Mouse (Mus musculus): ENCODE measurements at regions not wholly inside any gene's neighbourhood (a gene's known extent, or its start where the extent isn't known, plus 50 kb on each side); places are given as distances from the start of the nearest gene placed in this dataset.

- Histone ChIP-seq H3K27me3 (ENCODE audit: control insufficient read depth, insufficient read depth, low read length) (no peaks in the 10 kb centered on the region), H3K4me2 (ENCODE audit: low read depth, low read length) (no peak overlapping the region), H3K36me3 (replicated peaks; ENCODE audit: control insufficient read depth, insufficient read depth, low read length) (no peaks in the 10 kb centered on the region), H3K4me3 (ENCODE audit: low read depth, low read length) (no peak overlapping the region), H3K27ac (ENCODE audit: low read depth) (no peak overlapping the region), H3K4me1 (ENCODE audit: control insufficient read depth, insufficient read depth) (no peaks in the 10 kb centered on the region), H3K9ac (replicated peaks; ENCODE audit: low read depth, low read length) (no peak overlapping the region), H3K9me3 (replicated peaks; ENCODE audit: control insufficient read depth, low read length) (no peaks in the 10 kb centered on the region)
- 88% methylated on average over 4 of the region's 4 CpGs for WGBS
- ATAC-seq (ENCODE audit: insufficient read depth, low read depth) (no peak), DNase-seq (ENCODE audit: low spot score) (no peak)
- TF ChIP-seq EP300 (IDR thresholded peaks at IDR 0.05; ENCODE audit: low read depth) (no peak), CTCF (IDR thresholded peaks at IDR 0.05; ENCODE audit: low read depth) (no peak)
Observed at GRCm38 (mm10) chr11:65618976-65619375, 169.1 kb downstream of the Map2k4 start.

- TF ChIP-seq CTCF (IDR thresholded peaks at IDR 0.05; ENCODE audit: low read depth) (no peak), EP300 (IDR thresholded peaks at IDR 0.05; ENCODE audit: low read depth) (no peak)
- WGBS, result 91% methylated on average over 3 of the region's 3 CpGs
- H3K9me3 ChIP-seq (replicated peaks; ENCODE audit: control insufficient read depth, low read length), result no peaks in the 10 kb centered on the region; the same call in 1 of the 2 replicates
- H3K4me1 ChIP-seq (ENCODE audit: control insufficient read depth, insufficient read depth), result no peaks in the 10 kb centered on the region
- no peak overlapping the region for H3K27ac ChIP-seq (ENCODE audit: low read depth)
- no peak overlapping the region for H3K4me3 ChIP-seq (ENCODE audit: low read depth, low read length)
- H3K36me3 ChIP-seq (replicated peaks; ENCODE audit: control insufficient read depth, insufficient read depth, low read length), result no peaks in the 10 kb centered on the region
- ATAC-seq (ENCODE audit: insufficient read depth, low read depth) (no peak), DNase-seq (ENCODE audit: low spot score) (no peak)
- no peak overlapping the region for H3K4me2 ChIP-seq (ENCODE audit: low read depth, low read length)
- H3K9ac ChIP-seq (replicated peaks; ENCODE audit: low read depth, low read length), result no peak overlapping the region
- no peaks in the 10 kb centered on the region for H3K27me3 ChIP-seq (ENCODE audit: control insufficient read depth, insufficient read depth, low read length)
Observed at GRCm38 (mm10) chr11:65610536-65610935, 177.6 kb downstream of the Map2k4 start.

DNA sequence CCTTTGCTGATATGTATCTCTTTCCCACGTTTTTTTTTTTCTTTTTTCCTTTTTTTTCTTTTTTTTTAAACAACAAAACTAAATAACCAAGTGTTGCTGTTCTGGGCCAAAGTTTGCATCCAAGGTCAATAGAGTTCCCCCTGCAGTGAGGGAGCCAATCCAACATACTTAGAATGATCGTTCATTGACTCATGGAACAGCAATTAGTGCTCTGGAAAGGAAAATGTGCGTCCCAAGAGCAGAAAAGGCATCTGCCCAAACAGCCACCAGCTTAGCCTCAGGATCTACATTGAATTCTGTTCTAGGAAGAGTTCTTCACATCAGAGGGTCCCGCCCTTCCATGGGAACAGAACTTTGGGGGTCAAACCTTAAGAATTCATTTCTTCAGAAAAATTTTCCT lies 179.0 kb downstream of the Map2k4 start:
- Histone ChIP-seq H3K36me3 (replicated peaks; ENCODE audit: control insufficient read depth, insufficient read depth, low read length) (no peaks in the 10 kb centered on the region), H3K9me3 (replicated peaks; ENCODE audit: control insufficient read depth, low read length) (no peaks in the 10 kb centered on the region; the same call in 1 of the 2 replicates), H3K27ac (ENCODE audit: low read depth) (no peak overlapping the region), H3K4me2 (ENCODE audit: low read depth, low read length) (no peak overlapping the region), H3K9ac (replicated peaks; ENCODE audit: low read depth, low read length) (no peak overlapping the region), H3K27me3 (ENCODE audit: control insufficient read depth, insufficient read depth, low read length) (no peaks in the 10 kb centered on the region), H3K4me1 (ENCODE audit: control insufficient read depth, insufficient read depth) (no peaks in the 10 kb centered on the region), H3K4me3 (ENCODE audit: low read depth, low read length) (no peak overlapping the region)
- DNase-seq (ENCODE audit: low spot score) (no peak), ATAC-seq (ENCODE audit: insufficient read depth, low read depth) (no peak)
- WGBS, result 66% methylated on average over 4 of the region's 4 CpGs
- TF ChIP-seq CTCF (IDR thresholded peaks at IDR 0.05; ENCODE audit: low read depth), result no peak
- no peak for TF ChIP-seq EP300 (IDR thresholded peaks at IDR 0.05; ENCODE audit: low read depth)

- TF ChIP-seq CTCF (IDR thresholded peaks at IDR 0.05; ENCODE audit: low read depth), result no peak
- TF ChIP-seq EP300 (IDR thresholded peaks at IDR 0.05; ENCODE audit: low read depth), result no peak
- Histone ChIP-seq H3K4me3 (ENCODE audit: low read depth, low read length) (no peak overlapping the region), H3K9me3 (replicated peaks; ENCODE audit: control insufficient read depth, low read length) (0 out of 2 replicates have a peak, but pooled peaks cover 2% of the 10 kb centered on the region), H3K9ac (replicated peaks; ENCODE audit: low read depth, low read length) (no peak overlapping the region), H3K27me3 (ENCODE audit: control insufficient read depth, insufficient read depth, low read length) (no peaks in the 10 kb centered on the region), H3K27ac (ENCODE audit: low read depth) (no peak overlapping the region), H3K36me3 (replicated peaks; ENCODE audit: control insufficient read depth, insufficient read depth, low read length) (no peaks in the 10 kb centered on the region), H3K4me2 (ENCODE audit: low read depth, low read length) (no peak overlapping the region), H3K4me1 (ENCODE audit: control insufficient read depth, insufficient read depth) (no peaks in the 10 kb centered on the region)
- ATAC-seq (ENCODE audit: insufficient read depth, low read depth) (no peak), DNase-seq (ENCODE audit: low spot score) (no peak)
- 60% methylated on average over 2 of the region's 2 CpGs for WGBS
Observed at GRCm38 (mm10) chr11:65597298-65598076, 190.6 kb downstream of the Map2k4 start.

DNA sequence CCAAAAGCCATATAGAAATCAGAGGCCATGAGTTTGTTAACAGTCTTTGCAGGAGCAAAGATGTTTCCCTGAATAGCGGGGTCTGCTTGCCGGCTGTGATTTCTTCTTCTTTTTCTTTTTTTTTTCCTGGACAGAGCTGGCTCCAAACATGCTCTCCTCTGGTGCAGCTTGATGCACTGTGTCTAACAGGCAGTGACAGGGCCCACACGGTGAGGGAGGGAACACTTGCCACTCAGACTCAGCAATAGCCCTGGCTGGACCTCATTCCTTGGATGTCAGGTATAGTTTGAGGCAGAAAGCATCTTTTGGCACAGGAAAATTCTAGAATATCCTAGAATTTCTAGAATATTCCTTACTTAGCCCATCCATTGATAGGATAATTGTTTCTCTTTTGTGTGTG lies 199.6 kb downstream of the Map2k4 start:
- H3K9me3 ChIP-seq (replicated peaks; ENCODE audit: control insufficient read depth, low read length), result no peaks in the 10 kb centered on the region
- H3K4me2 ChIP-seq (ENCODE audit: low read depth, low read length), result no peak overlapping the region
- H3K27ac ChIP-seq (ENCODE audit: low read depth), result no peak overlapping the region
- ATAC-seq (ENCODE audit: insufficient read depth, low read depth), result no peak
- no peaks in the 10 kb centered on the region for H3K27me3 ChIP-seq (ENCODE audit: control insufficient read depth, insufficient read depth, low read length)
- no peaks in the 10 kb centered on the region for H3K36me3 ChIP-seq (replicated peaks; ENCODE audit: control insufficient read depth, insufficient read depth, low read length)
- no peak overlapping the region for H3K4me3 ChIP-seq (ENCODE audit: low read depth, low read length)
- 57% methylated on average over 3 of the region's 3 CpGs for WGBS
- no peak for DNase-seq (ENCODE audit: low spot score)
- no peak for TF ChIP-seq EP300 (IDR thresholded peaks at IDR 0.05; ENCODE audit: low read depth)
- TF ChIP-seq CTCF (IDR thresholded peaks at IDR 0.05; ENCODE audit: low read depth), result no peak
- no peaks in the 10 kb centered on the region for H3K4me1 ChIP-seq (ENCODE audit: control insufficient read depth, insufficient read depth)
- no peak overlapping the region for H3K9ac ChIP-seq (replicated peaks; ENCODE audit: low read depth, low read length)

DNA sequence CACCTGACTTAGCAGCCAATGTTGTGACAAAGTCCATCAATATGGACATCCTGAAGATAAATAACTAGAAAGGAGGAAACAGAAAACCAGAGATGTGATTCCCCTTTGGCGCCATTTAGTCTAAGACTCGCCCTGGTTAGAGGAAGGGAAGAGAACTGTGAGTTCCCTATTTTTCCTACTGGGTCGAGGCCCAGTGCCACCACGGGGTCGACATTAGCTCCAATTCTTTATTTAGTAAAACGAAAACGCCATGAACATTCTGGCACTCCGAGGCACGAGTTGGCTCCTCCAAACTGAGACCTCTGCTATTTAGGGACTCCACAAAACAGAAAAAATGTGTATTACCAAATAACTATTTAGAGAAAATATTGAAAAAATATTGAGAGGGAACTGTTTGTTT lies 220.3 kb downstream of the Map2k4 start:
- WGBS, result 80% methylated on average over 9 of the region's 9 CpGs
- H3K36me3 ChIP-seq (replicated peaks; ENCODE audit: control insufficient read depth, insufficient read depth, low read length), result no peaks in the 10 kb centered on the region
- H3K4me1 ChIP-seq (ENCODE audit: control insufficient read depth, insufficient read depth), result no peaks in the 10 kb centered on the region
- H3K4me3 ChIP-seq (ENCODE audit: low read depth, low read length), result no peak overlapping the region
- no peaks in the 10 kb centered on the region for H3K9me3 ChIP-seq (replicated peaks; ENCODE audit: control insufficient read depth, low read length)
- no peak overlapping the region for H3K9ac ChIP-seq (replicated peaks; ENCODE audit: low read depth, low read length)
- H3K27me3 ChIP-seq (ENCODE audit: control insufficient read depth, insufficient read depth, low read length), result no peaks in the 10 kb centered on the region
- no peak overlapping the region for H3K27ac ChIP-seq (ENCODE audit: low read depth)
- H3K4me2 ChIP-seq (ENCODE audit: low read depth, low read length), result no peak overlapping the region
- no peak for ATAC-seq (ENCODE audit: insufficient read depth, low read depth)
- DNase-seq (ENCODE audit: low spot score), result no peak
- TF ChIP-seq EP300 (IDR thresholded peaks at IDR 0.05; ENCODE audit: low read depth) (no peak), CTCF (IDR thresholded peaks at IDR 0.05; ENCODE audit: low read depth) (no peak)
